Mouse (Mus musculus): ENCODE results near the gene Acad11.

DNA sequence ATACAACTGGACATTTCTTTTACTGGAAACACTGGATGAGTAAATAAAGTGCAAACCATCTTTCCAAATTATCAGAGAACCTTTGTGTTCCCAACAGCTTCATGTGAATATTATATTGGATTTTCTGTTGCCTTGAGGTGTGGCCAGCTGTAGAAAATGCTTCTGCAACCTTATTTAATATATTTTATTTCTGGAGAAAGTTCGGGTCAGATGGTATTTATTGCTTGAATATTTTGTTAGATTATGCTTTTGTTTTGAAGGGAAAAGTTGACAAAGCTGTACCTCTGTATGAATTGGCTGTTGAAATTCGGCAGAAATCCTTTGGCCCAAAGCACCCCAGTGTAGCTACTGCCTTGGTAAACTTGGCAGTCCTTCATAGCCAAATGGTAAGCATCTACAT, 22.8 kb upstream of the Acad11 start, which contains the start of gene Gm28305:
- no peak for TF ChIP-seq E2F4 (IDR thresholded peaks at IDR 0.05; ENCODE audit: insufficient read depth)
- TF ChIP-seq POLR2AphosphoS2 (IDR thresholded peaks at IDR 0.05; ENCODE audit: insufficient read length, low read depth) = no peak
- no peak for TF ChIP-seq CEBPB (IDR thresholded peaks at IDR 0.05; ENCODE audit: insufficient read depth, poor library complexity, severe bottlenecking)
- no peak for TF ChIP-seq MYOG (IDR thresholded peaks at IDR 0.05; ENCODE audit: control insufficient read depth in 1 of 3, insufficient read depth in 1 of 3, insufficient read length in 2 of 3, low read depth in 2 of 3)
- TF ChIP-seq POLR2A (IDR thresholded peaks at IDR 0.05; ENCODE audit: insufficient read length, low read depth) = no peak
- no peak for TF ChIP-seq USF1 (IDR thresholded peaks at IDR 0.05; ENCODE audit: low read depth)
- TF ChIP-seq TCF12 (IDR thresholded peaks at IDR 0.05; ENCODE audit: insufficient read depth, poor library complexity, severe bottlenecking) = no peak
